Mouse (Mus musculus): ENCODE measurements around the gene Snrpb. TPM values are rescaled to one million over a fixed set of nuclear protein-coding genes. Genes with fewer than 3 reads are reported as not detected.

Snrpb gene
- 191 TPM for total RNA-seq (2023)

DNA sequence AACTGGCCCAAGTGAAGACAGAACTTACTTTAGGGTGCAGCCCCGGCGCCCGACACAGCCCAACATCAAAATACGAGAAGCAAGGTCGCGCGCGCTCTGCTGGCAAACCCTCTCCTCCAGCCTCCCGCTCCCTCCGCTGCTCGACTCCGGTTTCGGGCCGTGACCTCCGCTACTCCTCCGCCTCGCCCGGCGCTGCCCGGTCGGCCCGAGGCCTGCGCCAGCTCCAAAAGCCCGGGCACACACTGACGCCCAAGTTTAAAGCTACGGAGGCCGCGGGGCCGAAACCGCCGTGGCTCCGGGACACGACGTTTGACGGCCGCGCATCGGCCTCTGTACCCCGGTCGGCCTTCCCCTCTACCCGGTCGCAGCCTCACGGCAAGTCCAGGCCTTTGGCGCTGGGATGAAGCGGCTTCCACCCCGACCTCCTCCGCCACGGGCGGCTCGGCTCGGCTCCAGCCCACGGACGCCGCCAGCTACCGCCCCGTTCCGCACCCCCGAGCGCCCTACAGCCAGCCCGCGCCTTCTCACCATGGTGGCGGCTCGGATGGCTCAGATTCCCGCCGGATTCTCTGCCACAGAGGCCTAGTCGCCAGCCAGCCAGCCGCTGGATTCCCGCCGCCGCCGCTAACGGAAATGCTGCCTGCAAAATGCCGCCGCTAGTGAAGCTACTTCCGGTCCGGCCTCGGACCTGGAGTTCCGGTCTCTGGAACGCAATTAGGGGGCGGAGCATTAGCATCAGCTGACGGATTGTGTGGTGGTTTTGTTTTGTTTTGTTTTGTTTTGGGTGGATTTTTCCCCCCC, at the start of gene Snrpb:
Gene Snrpb (minus strand): TSS at position 698 of the 801 bp plus-strand sequence.

DNA sequence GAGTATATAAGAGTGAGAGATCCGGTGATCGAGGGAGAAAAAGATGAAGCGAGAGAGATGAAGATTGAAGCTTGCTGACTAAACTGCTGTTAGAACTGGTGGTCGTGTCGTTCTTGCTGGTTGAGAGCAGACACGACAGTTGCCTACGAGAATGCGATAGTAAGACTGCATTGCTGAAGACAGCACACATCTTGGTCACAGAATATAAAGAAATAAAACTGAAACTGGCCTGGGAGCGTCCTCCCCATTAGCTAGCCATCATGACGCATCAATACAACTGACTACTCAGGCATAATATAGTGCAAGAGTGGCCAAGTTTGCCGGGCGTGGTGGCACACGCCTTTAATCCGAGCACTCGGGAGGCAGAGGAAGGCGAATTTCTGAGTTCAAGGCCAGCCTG, 15.7 kb upstream of the Snrpb start, which contains the start of gene Tmc2:
Gene Tmc2 (plus strand): TSS at position 301 of the 400 bp plus-strand sequence.

Other genes with a start within 250 kb of the Snrpb start
- gene Tgm3, start 167.1 kb downstream of the Snrpb start, total RNA-seq (2023) = not detected
- gene Tgm6, start 67.0 kb downstream of the Snrpb start, total RNA-seq (2023) = not detected
- gene Tmc2, start 15.8 kb upstream of the Snrpb start, total RNA-seq (2023) = not detected
- 365 TPM for gene Nop56, start 95.0 kb upstream of the Snrpb start, total RNA-seq (2023)
- gene Idh3b, start 105.1 kb upstream of the Snrpb start, total RNA-seq (2023) = 104 TPM
- not detected for gene Ebf4, start 115.8 kb upstream of the Snrpb start, total RNA-seq (2023)
- 0.35 TPM for gene Cpxm1, start 218.2 kb upstream of the Snrpb start, total RNA-seq (2023)
- gene Gm28372, start 225.8 kb upstream of the Snrpb start, total RNA-seq (2023) = not detected
- not detected for gene 1700020A23Rik, start 225.9 kb upstream of the Snrpb start, total RNA-seq (2023)
- not detected for gene Tmem239, start 227.1 kb upstream of the Snrpb start, total RNA-seq (2023)
- gene Vps16, start 244.9 kb upstream of the Snrpb start, total RNA-seq (2023) = 129 TPM
- gene Pced1a, start 245.3 kb upstream of the Snrpb start, total RNA-seq (2023) = 21.5 TPM

Measured in CD4-positive naive resting alpha-beta T cell, adult 76 days (primary cell).